Mouse (Mus musculus) ES-E14 (cell line): ENCODE measurements around the gene Slc35c1.

Experiments
- CHD2 ChIP-seq: IDR thresholded peaks from 2 replicates; pipeline ENCODE4 v1.6.1; 2014; ENCODE audit warnings: mild to moderate bottlenecking, low read depth, low read length, inconsistent platforms
- HCFC1 ChIP-seq: IDR thresholded peaks from 2 replicates; pipeline ENCODE4 v1.6.1; 2012; ENCODE audit warnings: low read length, inconsistent platforms, borderline replicate concordance; ENCODE audit not compliant: insufficient read depth
- MAFK ChIP-seq: IDR thresholded peaks from 2 replicates; pipeline ENCODE4 v1.6.1; 2014; ENCODE audit warnings: mild to moderate bottlenecking, low read depth, low read length, inconsistent platforms; ENCODE audit not compliant: insufficient read depth
- ZC3H11A ChIP-seq: IDR thresholded peaks from 2 replicates; pipeline ENCODE4 v1.6.1; 2012; ENCODE audit warnings: low read depth, mild to moderate bottlenecking, inconsistent platforms, low read length, borderline replicate concordance
- ZNF384 ChIP-seq: IDR thresholded peaks from 2 replicates; pipeline ENCODE4 v1.6.1; 2012; ENCODE audit warnings: low read depth, low read length, inconsistent platforms

DNA sequence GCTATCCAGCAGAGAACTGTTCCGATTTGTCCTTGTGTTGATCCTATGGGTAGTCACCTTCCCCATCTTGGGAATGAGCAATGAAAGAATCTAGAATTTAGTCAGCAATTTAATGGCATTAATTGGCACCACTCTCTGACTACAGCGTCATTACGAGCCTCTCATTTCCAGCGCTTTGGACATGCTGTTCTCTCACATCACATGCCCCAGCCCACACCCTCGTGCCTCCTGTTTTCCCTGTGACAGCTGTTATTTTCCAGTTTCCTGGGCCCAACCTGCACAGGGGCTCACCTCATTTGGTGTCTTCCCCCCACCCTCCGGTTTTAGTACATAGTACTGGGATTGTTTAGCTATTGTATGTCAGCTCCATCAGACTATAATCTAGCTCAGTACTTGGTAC, 25.3 kb downstream of the Slc35c1 start:
- TF ChIP-seq CHD2 (no peak), ZNF384 (no peak), ZC3H11A (no peak), MAFK (no peak), HCFC1 (no peak)
